Mouse (Mus musculus) CH12.LX (cell line): ENCODE measurements around the gene Pom121l2.

Experiments used
- CHD1 ChIP-seq: IDR thresholded peaks from 2 replicates; pipeline ENCODE4 v1.6.1; 2012; ENCODE audit warnings: low read depth, low read length, improper control_type of control experiment, inconsistent platforms
- CHD2 ChIP-seq: IDR thresholded peaks from 2 replicates; pipeline ENCODE4 v1.6.1; 2011; ENCODE audit warnings: low read length, improper control_type of control experiment
- CTCF ChIP-seq, 2 experiments: IDR thresholded peaks in 1 of 2; conservative IDR thresholded peaks in 1 of 2; 2 replicates each; pipeline ENCODE4 v1.5.1; 2011 to 2012; ENCODE audit warnings: low read depth in 2 of 2, low read length in 2 of 2, improper control_type of control experiment in 1 of 2, inconsistent platforms in 1 of 2, mild to moderate bottlenecking in 1 of 2, moderate library complexity in 1 of 2
- JUND ChIP-seq: conservative IDR thresholded peaks from 2 replicates; pipeline ENCODE4 v1.6.1; 2011; ENCODE audit warnings: low read depth, low read length, improper control_type of control experiment
- MAX ChIP-seq: IDR thresholded peaks from 2 replicates; pipeline ENCODE4 v1.6.1; 2011; ENCODE audit warnings: low read length, improper control_type of control experiment
- MYC ChIP-seq: IDR thresholded peaks from 2 replicates; pipeline ENCODE4 v1.6.1; 2011; ENCODE audit warnings: low read depth, mild to moderate bottlenecking, improper control_type of control experiment, low read length
- POLR2A ChIP-seq: IDR thresholded peaks from 2 replicates; pipeline ENCODE4 v1.6.1; 2011; ENCODE audit warnings: low read depth, mild to moderate bottlenecking, improper control_type of control experiment, low read length
- SIN3A ChIP-seq: IDR thresholded peaks from 2 replicates; pipeline ENCODE4 v1.6.1; 2012; ENCODE audit warnings: low read length, improper control_type of control experiment, inconsistent platforms
- SMC3 ChIP-seq: IDR thresholded peaks from 2 replicates; pipeline ENCODE4 v1.6.1; 2011; ENCODE audit warnings: low read depth, low read length, improper control_type of control experiment
- TCF12 ChIP-seq: IDR thresholded peaks from 2 replicates; pipeline ENCODE4 v1.6.1; 2014; ENCODE audit warnings: low read depth, mild to moderate bottlenecking, inconsistent platforms, low read length, improper control_type of control experiment

DNA sequence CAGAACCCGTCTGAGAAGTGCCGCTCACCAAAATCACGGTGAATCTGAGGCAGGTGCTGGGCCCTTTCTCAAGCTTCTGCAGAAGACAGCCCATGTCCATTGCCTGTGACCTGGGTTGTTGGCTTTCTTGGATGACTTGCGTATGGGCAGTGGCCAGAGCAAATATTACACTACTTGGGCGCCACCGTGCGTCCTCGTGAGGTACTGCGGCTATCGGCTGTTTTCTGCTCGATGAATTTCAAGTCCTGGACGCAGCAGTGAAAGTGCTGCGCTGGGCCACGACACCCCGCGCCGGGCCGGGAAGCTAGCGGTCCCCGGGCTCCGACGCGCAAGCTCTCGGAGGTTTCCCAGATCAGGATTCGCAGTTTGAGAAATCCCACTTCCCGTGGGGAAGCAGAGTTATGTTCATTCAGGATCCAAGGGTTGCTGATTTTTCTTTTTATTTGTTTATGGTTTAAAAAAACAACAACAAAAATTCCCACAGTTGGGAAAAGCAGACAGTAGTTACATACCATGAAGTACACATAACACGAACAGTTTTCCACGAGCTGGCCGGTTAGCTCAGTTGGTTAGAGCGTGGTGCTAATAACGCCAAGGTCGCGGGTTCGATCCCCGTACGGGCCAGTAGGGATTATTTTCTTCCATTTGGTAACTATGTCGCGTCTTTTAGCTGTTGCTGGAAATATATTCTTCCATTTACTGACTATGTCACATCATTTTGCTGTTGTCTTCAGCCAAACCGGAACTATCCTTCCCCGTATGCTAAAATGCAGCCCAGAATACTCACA is 47.9 kb downstream of the Pom121l2 start:
- TF ChIP-seq TCF12 (0 out of 2 replicates have a peak, but pooled peaks have one; percentile 24), CHD1 (no peak), CHD2 (no peak), SIN3A (0 out of 2 replicates have a peak, but pooled peaks have one; percentile 12), CTCF (conservative IDR thresholded peaks at IDR 0.05 in 1 of 2, IDR thresholded peaks at IDR 0.05 in 1 of 2; ENCODE audit: low read depth in 2 of 2, low read length in 2 of 2) (peak; percentile 55 to 97; a peak in 3 of 4 replicates), JUND (no peak), POLR2A (no peak), MAX (no peak; the same call in 1 of the 2 replicates), MYC (0 out of 2 replicates have a peak, but pooled peaks have one; percentile 7), SMC3 (peak; percentile 95)
